Mouse (Mus musculus) midbrain, postnatal 0 days (tissue): ENCODE data around the gene Ccdc121. TPM values are rescaled to one million over a fixed set of nuclear protein-coding genes. Genes with fewer than 3 reads are reported as not detected.
"Not testable (repeated sequence)": the region's sequence is repeated elsewhere in the genome, so short reads cannot be mapped to it uniquely, and the experiment has no call there.

Experiments used
- ATAC-seq: fragments of 200-750 bp; cut with Nextera tagmentation; 2 replicates; pipeline ENCODE4 v1.8.0; 2017; ENCODE audit warnings: moderate number of reproducible peaks, mild to moderate bottlenecking, moderate TSS enrichment, moderate library complexity; ENCODE audit not compliant: low FRiP score
- DNase-seq: peaks from one replicate; pipeline ENCODE4 v3.0.0-alpha.2; 2015; ENCODE audit warnings: low spot score
- H3K27ac ChIP-seq: fragments of 300-500 bp; sonication (generic); 2 replicates; pipeline ENCODE4 v1.5.1; 2014; ENCODE audit warnings: low read depth, mild to moderate bottlenecking, low read length, mixed read lengths
- H3K27me3 ChIP-seq: fragments of 300-500 bp; sonication (generic); 2 replicates; pipeline ENCODE4 v1.6.1; 2014; ENCODE audit warnings: low read length, control low read depth, mixed read lengths; ENCODE audit not compliant: insufficient read depth
- H3K36me3 ChIP-seq: fragments of 300-500 bp; sonication (generic); 2 replicates; pipeline ENCODE4 v1.6.1; 2014; ENCODE audit warnings: low read length, control low read depth, mixed read lengths; ENCODE audit not compliant: insufficient read depth
- H3K4me1 ChIP-seq: fragments of 300-500 bp; sonication (generic); 2 replicates; pipeline ENCODE4 v1.6.1; 2014; ENCODE audit warnings: mild to moderate bottlenecking, control low read depth, antibody characterized with exemption, low read length, mixed read lengths; ENCODE audit not compliant: insufficient read depth
- H3K4me2 ChIP-seq: fragments of 300-500 bp; sonication (generic); 2 replicates; pipeline ENCODE4 v1.6.1; 2014; ENCODE audit warnings: low read depth, mild to moderate bottlenecking, low read length, mixed read lengths; ENCODE audit not compliant: poor library complexity, severe bottlenecking
- H3K4me3 ChIP-seq: fragments of 300-500 bp; sonication (generic); 2 replicates; pipeline ENCODE4 v1.5.1; 2014; ENCODE audit warnings: low read depth, mild to moderate bottlenecking, low read length, moderate library complexity
- H3K9ac ChIP-seq: fragments of 300-500 bp; sonication (generic); replicated peaks from 2 replicates; pipeline ENCODE4 v1.6.1; 2014; ENCODE audit warnings: mild to moderate bottlenecking, low read length, moderate library complexity, mixed read lengths; ENCODE audit not compliant: poor library complexity, severe bottlenecking
- H3K9me3 ChIP-seq: fragments of 300-500 bp; sonication (generic); 2 replicates; pipeline ENCODE4 v1.6.1; 2016; ENCODE audit warnings: low read length, control low read depth
- CTCF ChIP-seq: IDR thresholded peaks from 2 replicates; pipeline ENCODE4 v1.5.1; 2016; ENCODE audit warnings: antibody characterized with exemption, mild to moderate bottlenecking
- WGBS: fragments of 180-500 bp; shearing (Covaris S2); extraction: QIAGEN DNeasy Blood & Tissue Kit; methylation state at CpG from one replicate; pipeline ENCODE4 v1.1.7; 2014; 5-methylcytosine and 5-hydroxymethylcytosine counted together
- polyA plus RNA-seq: library from polyadenylated mRNA; unstranded; fragments of >200 nt; fragmentation: Nextera tagmentation; extraction: Ambion mirVana; gene quantifications from 2 replicates; pipeline ENCODE4 v1.2.1, GENCODE M21; 2015
- total RNA-seq: library from RNA; depleted of rRNA; stranded (reverse); fragments of >200 nt; gene quantifications from 2 replicates; pipeline ENCODE4 v1.2.3, GENCODE M21; 2014

Ccdc121 gene
- total and polyA plus RNA-seq, 2 experiments from 2014 or later: 0.19 to 0.33 TPM

- DNase-seq: no peak
- Histone ChIP-seq H3K36me3 (no peaks in the 10 kb centered on the region), H3K9me3 (no peaks in the 10 kb centered on the region), H3K4me1 (peaks cover 3% of the 10 kb centered on the region; the same call in 1 of the 2 replicates), H3K27me3 (no peaks in the 10 kb centered on the region), H3K9ac (no peak overlapping the region), H3K27ac (no peak overlapping the region), H3K4me3 (no peak overlapping the region), H3K4me2 (no peak overlapping the region)
- 94% methylated on average over 9 of the region's 9 CpGs for WGBS
- no peak for ATAC-seq
- TF ChIP-seq CTCF: no peak
Measured at GRCm38 (mm10) chr1:181518046-181518445, 6.8 kb upstream of the Ccdc121 start.

- Histone ChIP-seq H3K36me3 (no peaks in the 10 kb centered on the region), H3K9me3 (no peaks in the 10 kb centered on the region), H3K9ac (no peak overlapping the region), H3K27ac (no peak overlapping the region), H3K4me1 (no peaks in the 10 kb centered on the region), H3K27me3 (no peaks in the 10 kb centered on the region), H3K4me2 (no peak overlapping the region), H3K4me3 (no peak overlapping the region)
- WGBS: 83% methylated on average over 15 of the region's 15 CpGs
- DNase-seq (no peak), ATAC-seq (no peak)
- no peak for TF ChIP-seq CTCF
Measured at GRCm38 (mm10) chr1:181512430-181513129, 1.3 kb upstream of the Ccdc121 start.

GRCm38 (mm10) chr1:181510855-181511254 lies 396 bp downstream of the Ccdc121 start:
- H3K9me3 ChIP-seq, H3K9ac ChIP-seq, H3K4me2 ChIP-seq, ATAC-seq, DNase-seq, H3K27ac ChIP-seq, H3K27me3 ChIP-seq, H3K4me1 ChIP-seq, H3K36me3 ChIP-seq, H3K4me3 ChIP-seq: not testable (repeated sequence)
- 73% methylated on average over 11 of the region's 11 CpGs for WGBS

- WGBS: 69% methylated on average over 8 of the region's 8 CpGs
Measured at GRCm38 (mm10) chr1:181505367-181505766, 5.9 kb downstream of the Ccdc121 start.

GRCm38 (mm10) chr1:181503471-181503870 lies 7.8 kb downstream of the Ccdc121 start:
- no peak overlapping the region for H3K27ac ChIP-seq
- no peak for ATAC-seq
- WGBS: 97% methylated on average over 2 of the region's 2 CpGs
- H3K4me2 ChIP-seq: no peak overlapping the region
- H3K9me3 ChIP-seq: no peaks in the 10 kb centered on the region
- H3K36me3 ChIP-seq: no peaks in the 10 kb centered on the region
- H3K4me1 ChIP-seq: no peaks in the 10 kb centered on the region
- no peak for TF ChIP-seq CTCF
- H3K27me3 ChIP-seq: no peaks in the 10 kb centered on the region
- no peak overlapping the region for H3K4me3 ChIP-seq
- DNase-seq: no peak
- no peak overlapping the region for H3K9ac ChIP-seq

More at GRCm38 (mm10) chr1:181505367-181505766, 5.9 kb downstream of the Ccdc121 start:
- Histone ChIP-seq H3K4me1 (no peaks in the 10 kb centered on the region), H3K4me2 (no peak overlapping the region), H3K36me3 (no peaks in the 10 kb centered on the region), H3K9me3 (no peaks in the 10 kb centered on the region), H3K4me3 (no peak overlapping the region), H3K27me3 (no peaks in the 10 kb centered on the region), H3K9ac (no peak overlapping the region), H3K27ac (no peak overlapping the region)
- no peak for TF ChIP-seq CTCF
- ATAC-seq (no peak), DNase-seq (no peak)

GRCm38 (mm10) chr1:181484696-181485095 lies 26.6 kb downstream of the Ccdc121 start:
- Histone ChIP-seq H3K9ac (no peak overlapping the region), H3K27me3 (no peaks in the 10 kb centered on the region), H3K4me2 (no peak overlapping the region), H3K36me3 (no peaks in the 10 kb centered on the region), H3K27ac (no peak overlapping the region), H3K9me3 (no peaks in the 10 kb centered on the region), H3K4me3 (no peak overlapping the region), H3K4me1 (no peaks in the 10 kb centered on the region; the same call in 1 of the 2 replicates)
- no peak for TF ChIP-seq CTCF
- no peak for ATAC-seq
- 60% methylated on average over 5 of the region's 5 CpGs for WGBS
- DNase-seq: peak; percentile 73
